Mouse (Mus musculus): ENCODE measurements at regions not wholly inside any gene's neighbourhood (a gene's known extent, or its start where the extent isn't known, plus 50 kb on each side); places are given as distances from the start of the nearest gene placed in this dataset.
"Not testable (repeated sequence)": the region's sequence is repeated elsewhere in the genome, so short reads cannot be mapped to it uniquely, and the experiment has no call there.

GRCm38 (mm10) chrX:103250961-103251360, 64.5 kb upstream of the Nap1l2 start:
- CTCF ChIA-PET: no interaction called here

- CTCF ChIA-PET: not testable (repeated sequence)
Observed at GRCm38 (mm10) chrX:103251478-103251877, 65.0 kb upstream of the Nap1l2 start.

DNA sequence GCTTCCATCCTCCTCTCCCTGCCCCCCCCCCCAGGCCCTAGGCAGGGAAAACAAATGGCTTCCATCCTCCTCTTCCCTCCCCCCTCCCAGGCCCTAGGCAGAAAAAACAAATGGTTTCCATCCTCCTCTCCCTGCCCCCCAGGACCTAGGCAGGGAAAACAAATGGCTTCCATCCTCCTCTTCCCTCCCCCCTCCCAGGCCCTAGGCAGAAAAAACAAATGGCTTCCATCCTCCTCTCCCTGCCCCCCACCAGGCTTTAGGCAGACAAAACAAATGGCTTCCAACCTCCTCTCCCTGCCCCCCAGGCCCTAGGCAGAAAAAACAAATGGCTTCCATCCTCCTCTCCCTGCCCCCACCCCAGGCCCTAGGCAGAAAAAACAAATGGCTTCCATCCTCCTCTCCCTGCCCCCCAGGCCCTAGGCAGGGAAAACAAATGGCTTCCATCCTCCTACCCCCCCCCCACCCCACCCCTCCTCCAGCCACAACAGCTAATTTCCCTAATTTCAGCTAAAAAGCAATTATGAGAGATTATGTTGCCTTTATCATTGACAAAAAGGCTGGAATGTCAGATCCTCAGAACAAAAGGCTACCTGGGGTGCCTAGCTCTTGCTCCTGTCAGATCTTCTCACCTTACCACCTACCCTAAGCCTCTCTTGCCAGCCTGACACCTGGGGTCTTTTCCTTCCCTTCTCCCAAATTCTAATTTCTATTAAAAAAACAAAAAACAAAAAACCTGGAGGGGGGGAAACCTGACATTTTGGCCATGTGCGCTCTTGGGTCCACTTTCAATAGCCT, 65.8 kb upstream of the Nap1l2 start:
- CTCF ChIA-PET: not testable (repeated sequence)

DNA sequence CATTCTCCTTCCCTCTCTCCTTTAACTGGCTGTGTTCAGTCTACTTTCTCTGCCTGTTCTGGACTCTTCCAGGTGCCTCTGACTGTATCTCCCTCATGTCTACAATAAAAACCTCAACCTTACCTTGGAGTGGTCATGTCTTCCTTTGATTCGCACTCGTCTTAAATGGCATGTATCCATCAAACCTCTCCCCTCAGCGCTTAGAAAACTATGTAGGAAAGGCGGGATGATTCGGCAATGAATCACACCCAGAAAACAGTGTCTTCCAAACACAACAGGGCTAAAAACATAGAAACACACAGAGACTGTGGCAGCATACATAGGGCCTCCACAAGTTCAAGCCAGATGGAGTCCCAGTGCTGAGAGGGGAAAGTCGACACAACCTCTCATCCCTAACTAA, 66.4 kb upstream of the Nap1l2 start:
- CTCF ChIA-PET: no interaction called here

DNA sequence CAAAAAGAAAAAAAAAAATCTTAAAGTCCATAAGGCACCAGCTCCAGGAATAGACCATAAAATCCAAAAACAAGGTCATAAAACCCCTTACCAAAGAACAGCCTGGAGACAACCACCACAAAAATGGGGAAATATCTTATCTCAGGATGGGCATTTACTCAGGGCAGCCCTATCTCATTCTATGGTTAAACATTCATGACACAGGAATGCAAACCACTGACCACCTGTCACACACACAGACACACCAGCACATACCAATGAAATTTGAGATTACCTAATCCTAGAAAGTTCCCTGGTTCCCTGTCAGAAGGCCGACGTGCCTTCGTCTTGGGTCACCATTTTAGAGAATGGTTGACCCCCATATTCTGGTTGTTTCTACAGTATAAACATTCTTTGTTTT, 66.3 kb upstream of the Cdx4 start:
- CTCF ChIA-PET: no interaction called here

DNA sequence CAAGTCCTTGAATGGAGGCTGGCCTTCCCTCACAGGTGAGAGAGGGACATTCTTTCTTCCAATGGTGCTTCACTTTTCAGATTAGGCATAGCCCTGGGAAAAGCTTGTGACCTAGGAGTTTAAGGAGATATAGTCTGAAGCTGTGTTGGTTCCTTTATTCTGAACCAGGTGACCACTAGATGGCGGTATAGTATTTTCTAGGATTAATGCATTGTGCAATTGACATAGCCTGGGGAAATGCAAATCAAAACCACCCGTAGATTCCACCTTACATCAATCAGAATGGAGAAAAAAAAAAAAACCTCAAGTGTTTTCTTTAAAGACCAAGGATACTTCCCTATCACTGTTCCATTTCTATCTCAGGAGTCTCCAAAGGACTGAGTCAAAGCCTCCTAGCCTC, 61.3 kb upstream of the Cdx4 start:
- CTCF ChIA-PET: interaction anchor here (0.7 kb wide), 1 partner anchor 585 kb away, joined by 11 read pairs; no protein-coding TSS in a partner anchor
